Mouse (Mus musculus): ENCODE measurements around the gene Rpl38.

The Rpl38 gene

GRCm38 (mm10) chr11:114668301-114668710, at the start of gene Rpl38:
Gene Rpl38, plus strand, starts transcription at chr11:114668524.
- CTCF ChIA-PET: interaction anchor here (0.5 to 2.5 kb wide), 42 partner anchors 9 to 1582 kb away, joined by 3 to 20 read pairs (median 4); partner anchors contain the start of genes Cdc42ep4 (in 1 of the 4) and Dnaic2 (in 1 of the 4)
- POLR2A ChIA-PET: interaction anchor here (0.6 to 10.4 kb wide), 72 partner anchors 8 to 1356 kb away, joined by 3 to 215 read pairs (median 4); partner anchors contain the start of genes Dnaic2 (in 2 of the 4) and Cpsf4l (in 1 of the 4)

- CTCF ChIA-PET: interaction anchor here (0.6 to 3.6 kb wide), 41 partner anchors 9 to 815 kb away, joined by 3 to 35 read pairs (median 5); partner anchors contain the start of gene Rpl38 (in 2 of the 4)
Measured at GRCm38 (mm10) chr11:114618697-114619417, 49.5 kb upstream of the Rpl38 start.

DNA sequence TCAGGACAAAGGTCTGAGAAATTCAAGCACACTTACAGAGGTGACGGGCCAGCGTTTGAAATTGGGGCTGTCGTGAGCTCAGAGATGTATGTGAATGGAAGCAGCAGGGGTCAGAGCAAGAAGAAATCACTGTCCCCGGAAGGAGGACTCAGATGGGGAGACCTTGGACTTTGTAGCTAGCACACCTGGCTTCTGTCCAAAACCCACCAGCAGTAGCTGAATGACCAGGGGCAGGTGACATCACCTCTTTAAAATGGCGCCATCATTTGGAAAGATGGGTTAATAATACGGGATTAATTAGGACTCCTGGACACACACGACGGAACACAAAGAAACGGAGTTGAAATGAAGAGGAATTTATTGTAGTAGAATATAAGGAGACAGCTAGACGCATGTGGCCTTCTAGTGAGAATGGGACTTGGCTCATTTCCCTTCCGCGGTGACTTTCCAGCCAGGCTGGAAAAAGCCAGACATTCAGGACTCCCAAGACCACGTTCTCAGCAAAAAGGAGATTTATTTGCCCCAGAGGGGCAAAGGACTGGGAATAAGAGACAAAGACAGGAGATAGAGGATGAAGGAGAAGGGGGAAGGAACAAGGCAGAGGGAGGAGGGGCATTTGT, 42.1 kb upstream of the Rpl38 start:
- ChIA-PET CTCF (interaction anchor here (0.5 to 8.2 kb wide), 11 partner anchors 10 to 215 kb away, joined by 3 to 133 read pairs (median 6); no protein-coding TSS in a partner anchor), POLR2A (interaction anchor here in 3 of 4 experiments (0.6 to 2.2 kb wide), 22 partner anchors 9 to 432 kb away, joined by 3 to 9 read pairs (median 3); partner anchors contain the start of gene Rpl38 (in 1 of the 3))

More at GRCm38 (mm10) chr11:114618697-114619417, 49.5 kb upstream of the Rpl38 start:
- POLR2A ChIA-PET: interaction anchor here (0.5 to 3.2 kb wide), 42 partner anchors 8 to 578 kb away, joined by 3 to 18 read pairs (median 4); partner anchors contain the start of gene Rpl38 (in 2 of the 4)

DNA sequence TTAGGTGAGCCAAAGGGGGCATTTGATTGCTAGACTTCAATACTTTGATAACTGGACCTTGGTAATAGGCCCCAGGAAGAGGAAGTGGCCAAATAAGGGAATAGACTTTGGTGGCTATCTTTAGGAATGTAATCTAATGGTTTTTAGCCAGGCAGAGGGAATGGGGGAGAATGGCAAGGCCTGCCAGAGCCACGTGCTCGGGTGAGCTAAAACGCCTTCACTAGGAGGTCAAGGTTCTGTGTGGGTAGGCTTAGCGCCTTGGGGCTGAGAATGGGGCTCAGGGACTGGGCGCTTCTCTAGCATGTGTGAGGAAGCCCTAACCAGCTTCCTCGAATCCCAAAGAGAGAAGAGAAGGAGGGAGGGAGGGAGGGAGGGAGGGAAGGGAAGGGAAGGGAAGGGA, 41.3 kb upstream of the Rpl38 start:
- ChIA-PET POLR2A (interaction anchor here in 3 of 4 experiments (0.6 to 3.1 kb wide), 17 partner anchors 8 to 425 kb away, joined by 3 to 12 read pairs (median 4); partner anchors contain the start of gene Rpl38 (in 1 of the 3)), CTCF (interaction anchor here (0.5 to 8.2 kb wide), 47 partner anchors 8 to 689 kb away, joined by 3 to 133 read pairs (median 6); partner anchors contain the start of genes Btbd17 (in 1 of the 4) and Rpl38 (in 1 of the 4))

- POLR2A ChIA-PET: interaction anchor here in 3 of 4 experiments (0.6 to 3.2 kb wide), 31 partner anchors 8 to 449 kb away, joined by 3 to 18 read pairs (median 4); partner anchors contain the start of gene Rpl38 (in 1 of the 3)
- CTCF ChIA-PET: interaction anchor here (0.6 to 8.2 kb wide), 93 partner anchors 8 to 1775 kb away, joined by 3 to 133 read pairs (median 4); partner anchors contain the start of genes Rpl38 (in 2 of the 4) and Btbd17 (in 1 of the 4)
Measured at GRCm38 (mm10) chr11:114628032-114628431, 40.3 kb upstream of the Rpl38 start.

GRCm38 (mm10) chr11:114630044-114630443, 38.3 kb upstream of the Rpl38 start:
- ChIA-PET POLR2A (interaction anchor here in 3 of 4 experiments (0.5 to 3.2 kb wide), 5 partner anchors 8 to 257 kb away, joined by 3 to 18 read pairs (median 5); partner anchors contain the start of gene Rpl38 (in 1 of the 3)), CTCF (interaction anchor here (0.5 to 8.2 kb wide), 35 partner anchors 9 to 1966 kb away, joined by 3 to 133 read pairs (median 4); partner anchors contain the start of gene Rpl38 (in 1 of the 4))

DNA sequence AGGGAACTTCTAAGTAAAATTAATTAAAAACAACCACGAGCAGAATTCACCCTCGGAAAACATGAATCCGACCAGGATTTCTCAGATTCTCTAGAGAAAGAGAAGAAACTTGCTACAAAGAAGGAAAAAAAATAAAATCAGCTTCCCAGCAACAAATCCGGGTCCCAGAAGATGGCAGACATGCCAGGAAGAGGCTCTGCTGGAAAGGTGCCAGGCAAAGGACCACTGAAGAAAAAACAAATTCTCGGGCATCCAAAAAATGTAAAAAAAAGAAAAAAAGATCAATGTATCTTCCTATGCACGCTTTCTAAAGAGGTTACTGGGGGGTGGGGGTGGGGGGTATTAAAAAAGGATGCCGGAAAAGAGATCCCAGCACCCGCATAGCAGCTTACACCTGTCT, 36.1 kb upstream of the Rpl38 start:
- POLR2A ChIA-PET: interaction anchor here in 1 of 4 experiments (0.6 to 1.0 kb wide), 2 partner anchors 34 to 807 kb away, joined by 3 to 5 read pairs; no protein-coding TSS in a partner anchor
- CTCF ChIA-PET: interaction anchor here in 1 of 4 experiments (0.6 kb wide), 1 partner anchor 349 kb away, joined by 6 read pairs; no protein-coding TSS in a partner anchor

DNA sequence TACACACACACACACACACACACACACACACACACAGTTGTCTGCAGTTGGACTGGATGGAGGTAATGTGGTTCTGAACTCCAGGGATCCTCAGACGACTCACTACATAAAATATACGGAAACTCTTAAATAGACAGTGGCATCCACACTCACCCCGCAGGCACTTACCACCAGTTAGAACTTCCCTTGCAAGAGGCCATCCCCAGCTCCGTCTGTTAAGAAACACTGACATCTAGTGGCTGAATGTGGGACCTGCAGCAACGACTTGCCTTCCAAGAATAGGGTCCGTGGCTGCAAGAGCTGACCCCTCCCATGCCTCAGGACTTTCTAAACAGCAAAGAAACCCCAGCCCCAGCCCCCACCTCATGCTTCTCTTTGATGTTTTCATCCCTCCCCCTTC, 32.0 kb upstream of the Rpl38 start:
- ChIA-PET CTCF (interaction anchor here (0.5 to 8.6 kb wide), 129 partner anchors 8 to 1680 kb away, joined by 3 to 133 read pairs (median 4); partner anchors contain the start of genes Rpl38 (in 2 of the 4) and Btbd17 (in 1 of the 4)), POLR2A (interaction anchor here (0.5 to 3.1 kb wide), 33 partner anchors 8 to 830 kb away, joined by 3 to 9 read pairs (median 4); partner anchors contain the start of gene Rpl38 (in 2 of the 4))

DNA sequence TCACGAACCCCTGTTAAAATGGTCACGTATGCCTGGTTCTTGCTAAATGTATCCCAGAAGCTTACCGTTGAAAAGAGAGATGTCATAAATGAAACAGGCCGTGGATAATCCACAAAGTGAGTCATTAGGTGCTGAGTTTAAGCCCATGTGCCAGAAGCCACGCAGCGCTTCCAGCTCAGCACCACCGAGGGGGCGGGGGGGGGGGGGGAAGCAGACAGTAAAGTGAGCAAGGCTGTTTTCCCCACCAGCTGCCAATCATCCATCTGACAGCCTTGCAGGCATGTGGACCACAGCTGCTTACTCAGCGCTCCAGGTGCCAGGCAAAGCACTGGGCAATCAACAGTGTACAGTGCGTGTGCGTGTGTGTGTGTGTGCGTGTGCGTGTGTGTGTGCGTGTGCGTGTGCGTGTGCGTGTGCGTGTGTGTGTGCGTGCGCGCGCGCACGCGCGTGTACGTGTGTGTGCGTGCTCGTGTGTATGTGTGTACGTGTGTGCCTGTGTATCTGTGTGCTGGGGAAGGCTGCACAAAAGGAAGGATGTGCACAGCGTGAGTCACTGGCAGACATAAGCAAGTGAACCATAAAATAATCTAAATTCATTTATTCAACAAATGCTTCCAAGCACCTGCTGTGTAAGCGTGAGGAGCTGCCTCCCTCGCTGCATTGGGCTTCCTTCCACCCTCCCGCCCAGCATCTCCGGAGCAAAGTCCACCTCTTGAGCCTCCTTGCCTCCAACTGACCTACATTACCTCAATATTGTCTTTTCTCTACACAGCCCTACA, 31.4 kb upstream of the Rpl38 start:
- ChIA-PET CTCF (interaction anchor here (0.6 to 8.6 kb wide), 107 partner anchors 7 to 825 kb away, joined by 3 to 133 read pairs (median 4); partner anchors contain the start of genes Rpl38 (in 2 of the 4) and Btbd17 (in 1 of the 4)), POLR2A (interaction anchor here in 3 of 4 experiments (0.6 to 3.1 kb wide), 28 partner anchors 9 to 921 kb away, joined by 3 to 8 read pairs (median 4); partner anchors contain the start of gene Rpl38 (in 2 of the 3))

GRCm38 (mm10) chr11:114638647-114639290, 29.6 kb upstream of the Rpl38 start:
- ChIA-PET POLR2A (interaction anchor here in 2 of 4 experiments (0.6 to 5.8 kb wide), 8 partner anchors 9 to 79 kb away, joined by 3 to 39 read pairs (median 4); partner anchors contain the start of gene Rpl38 (in 2 of the 2)), CTCF (interaction anchor here in 3 of 4 experiments (0.6 to 8.6 kb wide), 8 partner anchors 8 to 161 kb away, joined by 3 to 133 read pairs (median 8); no protein-coding TSS in a partner anchor)

GRCm38 (mm10) chr11:114639681-114640103, 28.6 kb upstream of the Rpl38 start:
- POLR2A ChIA-PET: interaction anchor here in 2 of 4 experiments (0.6 to 5.8 kb wide), 11 partner anchors 12 to 315 kb away, joined by 3 to 39 read pairs (median 4); partner anchors contain the start of gene Rpl38 (in 2 of the 2)
- CTCF ChIA-PET: interaction anchor here (0.7 to 8.6 kb wide), 18 partner anchors 9 to 569 kb away, joined by 3 to 133 read pairs (median 4); partner anchors contain the start of gene Rpl38 (in 1 of the 4)

GRCm38 (mm10) chr11:114640658-114641057, 27.7 kb upstream of the Rpl38 start:
- POLR2A ChIA-PET: interaction anchor here in 3 of 4 experiments (1.0 to 5.8 kb wide), 23 partner anchors 12 to 446 kb away, joined by 3 to 39 read pairs (median 5); partner anchors contain the start of gene Rpl38 (in 3 of the 3)
- CTCF ChIA-PET: interaction anchor here (0.5 to 8.6 kb wide), 15 partner anchors 8 to 162 kb away, joined by 3 to 133 read pairs (median 4); no protein-coding TSS in a partner anchor

- ChIA-PET CTCF (interaction anchor here (0.5 to 8.6 kb wide), 18 partner anchors 8 to 574 kb away, joined by 3 to 133 read pairs (median 4); partner anchors contain the start of gene Sdk2 (in 1 of the 4)), POLR2A (interaction anchor here (0.7 to 5.8 kb wide), 29 partner anchors 11 to 447 kb away, joined by 3 to 39 read pairs (median 5); partner anchors contain the start of gene Rpl38 (in 3 of the 4))
Measured at GRCm38 (mm10) chr11:114641136-114641535, 27.2 kb upstream of the Rpl38 start.

GRCm38 (mm10) chr11:114642184-114642583, 26.1 kb upstream of the Rpl38 start:
- CTCF ChIA-PET: interaction anchor here (0.5 to 8.6 kb wide), 14 partner anchors 8 to 793 kb away, joined by 3 to 133 read pairs (median 4); partner anchors contain the start of genes Rpl38 (in 1 of the 4) and Sdk2 (in 1 of the 4)
- POLR2A ChIA-PET: interaction anchor here in 3 of 4 experiments (0.5 to 5.8 kb wide), 21 partner anchors 10 to 427 kb away, joined by 3 to 39 read pairs (median 5); partner anchors contain the start of gene Rpl38 (in 2 of the 3)

DNA sequence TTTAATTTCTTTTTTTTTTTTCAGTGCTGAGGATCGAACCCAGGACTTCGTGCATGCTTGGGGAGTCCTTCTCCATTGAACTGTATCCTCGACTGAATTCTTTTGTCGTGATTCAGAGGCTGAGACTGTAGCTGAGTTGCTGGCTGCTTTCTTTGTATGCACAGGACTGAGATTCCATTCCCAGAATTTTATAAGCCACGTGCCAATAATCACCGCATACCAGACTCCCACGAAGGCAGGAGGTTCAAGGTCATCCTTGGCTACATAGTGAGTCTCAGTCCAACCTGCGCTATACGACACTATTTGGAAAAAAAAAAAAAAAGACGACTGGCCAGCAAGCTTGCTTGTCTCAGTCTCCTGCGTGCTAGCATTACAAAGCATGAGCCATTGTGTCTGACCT, 25.4 kb upstream of the Rpl38 start:
- ChIA-PET POLR2A (interaction anchor here (0.7 to 5.8 kb wide), 10 partner anchors 12 to 428 kb away, joined by 3 to 39 read pairs (median 5); partner anchors contain the start of gene Rpl38 (in 1 of the 4)), CTCF (interaction anchor here in 3 of 4 experiments (0.5 to 8.6 kb wide), 10 partner anchors 10 to 1572 kb away, joined by 3 to 133 read pairs (median 6); no protein-coding TSS in a partner anchor)
